Mouse (Mus musculus): ENCODE data around the gene Cadm1.

- TF ChIP-seq CTCF (conservative IDR thresholded peaks at IDR 0.05; ENCODE audit: insufficient read depth, insufficient read length, low read depth, low read length) (no peak), POLR2A (IDR thresholded peaks at IDR 0.05; ENCODE audit: low read depth, low read length) (no peak)
These were observed 328.9 kb downstream of the Cadm1 start for GRCm38 (mm10) chr9:47858778-47859395.

All from kidney, adult 2 months (tissue).